Mouse (Mus musculus): Measurements from ENCODE around the gene Eif4ebp2. TPM values are rescaled to one million over a fixed set of nuclear protein-coding genes. Genes with fewer than 3 reads are reported as not detected.

The Eif4ebp2 gene
- polyA plus RNA-seq, 2 experiments = 23.1 to 24.3 TPM

DNA sequence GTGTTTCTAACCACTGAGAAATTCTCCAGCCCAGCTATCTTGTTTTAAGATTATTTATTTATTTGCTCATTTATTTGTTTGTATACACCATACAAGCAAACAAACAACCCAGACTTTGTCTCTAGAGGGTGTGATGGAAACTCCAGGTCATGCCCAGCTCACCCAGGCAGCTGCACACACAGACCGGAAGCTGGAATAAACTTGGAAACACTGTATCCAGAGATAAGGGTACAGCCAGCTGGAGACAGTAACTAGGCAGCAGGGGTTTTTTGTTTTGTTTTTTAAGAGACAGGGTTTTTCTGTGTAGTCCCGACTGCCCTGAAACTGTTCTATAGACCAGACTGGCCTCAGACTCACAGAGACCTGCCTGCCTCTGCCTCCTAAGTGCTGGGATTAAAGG lies 62.3 kb downstream of the Eif4ebp2 start:
- no peaks in the 10 kb centered on the region for H3K9me3 ChIP-seq (ENCODE audit: control insufficient read depth, low read length)
- no peak overlapping the region for H3K9ac ChIP-seq (replicated peaks)
- H3K27ac ChIP-seq = no peak overlapping the region
- H3K4me2 ChIP-seq (ENCODE audit: low read depth) = no peak overlapping the region
- 34% methylated on average over 2 of the region's 2 CpGs for WGBS (ENCODE audit: insufficient replicate concordance)
- no peak overlapping the region for H3K4me3 ChIP-seq (ENCODE audit: insufficient read depth in 1 of 2, low read depth in 2 of 2, low read length in 2 of 2)
- TF ChIP-seq CTCF (IDR thresholded peaks at IDR 0.05; ENCODE audit: low read depth) = no peak
- no peak for TF ChIP-seq EP300 (IDR thresholded peaks at IDR 0.05; ENCODE audit: low read depth)
- H3K36me3 ChIP-seq (replicated peaks; ENCODE audit: control insufficient read depth, insufficient read depth, low read depth) = no peaks in the 10 kb centered on the region
- ATAC-seq (ENCODE audit: insufficient read depth) (no peak), DNase-seq (ENCODE audit: low read depth in 3 of 3, low spot score in 3 of 3) (no peak)
- H3K4me1 ChIP-seq (replicated peaks; ENCODE audit: control insufficient read depth in 2 of 2, insufficient read depth in 2 of 2, low read length in 1 of 2) = no peaks in the 10 kb centered on the region
- H3K27me3 ChIP-seq (ENCODE audit: control insufficient read depth, insufficient read depth, low read length) = no peaks in the 10 kb centered on the region

GRCm38 (mm10) chr10:61389020-61389419 lies 63.4 kb downstream of the Eif4ebp2 start:
- H3K36me3 ChIP-seq (replicated peaks; ENCODE audit: control insufficient read depth, insufficient read depth, low read depth) = no peaks in the 10 kb centered on the region
- no peaks in the 10 kb centered on the region for H3K9me3 ChIP-seq (ENCODE audit: control insufficient read depth, low read length)
- H3K4me3 ChIP-seq (ENCODE audit: insufficient read depth in 1 of 2, low read depth in 2 of 2, low read length in 2 of 2) = no peak overlapping the region
- TF ChIP-seq CTCF (IDR thresholded peaks at IDR 0.05; ENCODE audit: low read depth) = no peak
- no peak for TF ChIP-seq EP300 (IDR thresholded peaks at IDR 0.05; ENCODE audit: low read depth)
- no peak overlapping the region for H3K27ac ChIP-seq
- 0 out of 4 replicates have a peak, but pooled peaks cover 0 to under 1% of the 10 kb centered on the region in 2 experiments for H3K4me1 ChIP-seq (replicated peaks; ENCODE audit: control insufficient read depth in 2 of 2, insufficient read depth in 2 of 2, low read length in 1 of 2)
- H3K4me2 ChIP-seq (ENCODE audit: low read depth) = no peak overlapping the region
- DNase-seq (ENCODE audit: low read depth in 3 of 3, low spot score in 3 of 3) (no peak), ATAC-seq (ENCODE audit: insufficient read depth) (no peak)
- 60% methylated on average over 5 of the region's 5 CpGs for WGBS (ENCODE audit: insufficient replicate concordance)
- H3K9ac ChIP-seq (replicated peaks) = no peak overlapping the region
- H3K27me3 ChIP-seq (ENCODE audit: control insufficient read depth, insufficient read depth, low read length) = peaks cover under 1% of the 10 kb centered on the region; the same call in 1 of the 2 replicates

DNA sequence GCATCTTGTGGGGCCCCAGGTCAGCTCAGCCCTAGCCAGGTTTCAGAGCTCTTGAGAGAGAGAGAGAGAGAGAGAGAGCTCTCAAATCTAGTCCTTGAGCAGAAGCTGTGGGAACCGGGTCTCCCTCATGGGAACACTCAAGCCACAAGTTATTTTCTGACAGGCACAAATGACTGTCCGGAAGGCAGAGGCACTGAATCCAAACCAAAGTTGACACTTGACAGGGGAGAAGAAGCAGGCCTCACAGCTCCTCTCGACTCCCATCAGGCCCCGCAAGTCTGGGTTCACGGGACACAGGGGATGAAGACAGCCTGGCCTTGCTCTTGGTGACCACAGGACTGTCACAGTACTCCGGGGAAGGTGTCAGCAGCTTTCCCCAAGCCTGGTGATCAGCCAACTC lies 66.2 kb downstream of the Eif4ebp2 start:
- Histone ChIP-seq H3K36me3 (replicated peaks; ENCODE audit: control insufficient read depth, insufficient read depth, low read depth) (no peaks in the 10 kb centered on the region), H3K27me3 (ENCODE audit: control insufficient read depth, insufficient read depth, low read length) (peaks cover 27% of the 10 kb centered on the region), H3K4me2 (ENCODE audit: low read depth) (no peak overlapping the region), H3K27ac (no peak overlapping the region), H3K4me3 (ENCODE audit: insufficient read depth in 1 of 2, low read depth in 2 of 2, low read length in 2 of 2) (no peak overlapping the region), H3K9ac (replicated peaks) (no peak overlapping the region), H3K9me3 (ENCODE audit: control insufficient read depth, low read length) (no peaks in the 10 kb centered on the region), H3K4me1 (replicated peaks; ENCODE audit: control insufficient read depth in 2 of 2, insufficient read depth in 2 of 2, low read length in 1 of 2) (peaks cover 0 to 4% of the 10 kb centered on the region in 2 experiments; a peak in 2 of 4 replicates)
- no peak for DNase-seq (ENCODE audit: low read depth in 3 of 3, low spot score in 3 of 3)
- no peak for TF ChIP-seq EP300 (IDR thresholded peaks at IDR 0.05; ENCODE audit: low read depth)
- no peak for TF ChIP-seq CTCF (IDR thresholded peaks at IDR 0.05; ENCODE audit: low read depth)
- 47% methylated on average over 6 of the region's 6 CpGs for WGBS (ENCODE audit: insufficient replicate concordance)
- ATAC-seq (ENCODE audit: insufficient read depth) = no peak

DNA sequence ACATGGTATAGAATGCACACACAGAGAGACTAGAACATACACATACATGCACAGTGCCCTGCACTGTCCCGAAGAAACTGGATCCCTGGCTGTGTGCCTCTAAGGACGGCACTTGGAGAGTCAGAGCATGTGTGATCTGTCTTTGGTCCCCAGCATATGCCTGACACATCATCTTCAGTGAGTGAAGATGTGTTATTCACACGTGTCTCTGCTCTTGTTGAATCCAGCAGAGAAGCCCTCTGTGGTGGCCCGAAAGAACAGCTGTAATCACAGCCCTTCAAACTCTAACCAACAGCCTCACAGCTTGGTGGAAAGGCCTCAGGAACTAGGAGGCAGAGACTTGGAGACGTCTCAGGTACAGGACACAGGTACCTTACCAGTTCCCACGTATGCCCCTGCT lies 67.3 kb downstream of the Eif4ebp2 start:
- H3K9ac ChIP-seq (replicated peaks) = no peak overlapping the region
- ATAC-seq (ENCODE audit: insufficient read depth) (no peak), DNase-seq (ENCODE audit: low read depth in 3 of 3, low spot score in 3 of 3) (no peak)
- 62% methylated on average over 6 of the region's 6 CpGs for WGBS (ENCODE audit: insufficient replicate concordance)
- no peaks in the 10 kb centered on the region for H3K9me3 ChIP-seq (ENCODE audit: control insufficient read depth, low read length)
- H3K4me3 ChIP-seq (ENCODE audit: insufficient read depth in 1 of 2, low read depth in 2 of 2, low read length in 2 of 2) = no peak overlapping the region
- no peak for TF ChIP-seq EP300 (IDR thresholded peaks at IDR 0.05; ENCODE audit: low read depth)
- no peak for TF ChIP-seq CTCF (IDR thresholded peaks at IDR 0.05; ENCODE audit: low read depth)
- no peaks in the 10 kb centered on the region for H3K36me3 ChIP-seq (replicated peaks; ENCODE audit: control insufficient read depth, insufficient read depth, low read depth)
- no peak overlapping the region for H3K27ac ChIP-seq
- H3K4me2 ChIP-seq (ENCODE audit: low read depth) = no peak overlapping the region
- H3K27me3 ChIP-seq (ENCODE audit: control insufficient read depth, insufficient read depth, low read length) = peaks cover 35% of the 10 kb centered on the region
- H3K4me1 ChIP-seq (replicated peaks; ENCODE audit: control insufficient read depth in 2 of 2, insufficient read depth in 2 of 2, low read length in 1 of 2) = peaks cover 0 to 10% of the 10 kb centered on the region in 2 experiments; a peak in 2 of 4 replicates

- WGBS (ENCODE audit: insufficient replicate concordance) = 12% methylated on average over 11 of the region's 11 CpGs
- H3K9me3 ChIP-seq (ENCODE audit: control insufficient read depth, low read length) = no peaks in the 10 kb centered on the region
- DNase-seq (ENCODE audit: low read depth in 3 of 3, low spot score in 3 of 3) = no peak
- H3K27ac ChIP-seq = no peak overlapping the region
- peak overlapping the region; percentile 37 to 57 for H3K4me3 ChIP-seq (ENCODE audit: insufficient read depth in 1 of 2, low read depth in 2 of 2, low read length in 2 of 2)
- TF ChIP-seq CTCF (IDR thresholded peaks at IDR 0.05; ENCODE audit: low read depth) (no peak), EP300 (IDR thresholded peaks at IDR 0.05; ENCODE audit: low read depth) (no peak)
- H3K4me2 ChIP-seq (ENCODE audit: low read depth) = peak overlapping the region; percentile 64
- no peaks in the 10 kb centered on the region for H3K36me3 ChIP-seq (replicated peaks; ENCODE audit: control insufficient read depth, insufficient read depth, low read depth)
- peaks cover 0 to 10% of the 10 kb centered on the region in 2 experiments; a peak in 2 of 4 replicates for H3K4me1 ChIP-seq (replicated peaks; ENCODE audit: control insufficient read depth in 2 of 2, insufficient read depth in 2 of 2, low read length in 1 of 2)
- peaks cover 35% of the 10 kb centered on the region for H3K27me3 ChIP-seq (ENCODE audit: control insufficient read depth, insufficient read depth, low read length)
- H3K9ac ChIP-seq (replicated peaks) = no peak overlapping the region
- peak; percentile 16; the same call in 1 of the 2 replicates for ATAC-seq (ENCODE audit: insufficient read depth)
Observed at GRCm38 (mm10) chr10:61383715-61384047, 68.8 kb downstream of the Eif4ebp2 start.
